Mouse (Mus musculus): ENCODE results near the gene Gnao1.

Gnao1 gene

DNA sequence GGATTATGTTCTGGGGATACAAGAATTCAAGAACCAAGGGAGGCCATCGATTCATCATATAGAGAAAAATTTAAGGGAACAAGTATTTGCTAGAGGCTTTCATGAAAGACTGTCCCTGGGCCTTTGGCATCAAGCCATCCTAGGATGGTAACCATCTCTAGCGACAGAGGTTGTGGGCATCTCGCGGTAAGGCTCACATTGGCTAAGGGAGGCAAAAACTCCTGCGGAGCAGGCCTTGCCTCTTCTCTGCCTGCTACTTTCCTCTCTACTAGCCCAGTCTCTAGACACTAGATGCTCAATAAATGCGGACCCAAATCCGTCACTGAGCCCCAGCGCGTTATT lies at the start of gene Gnao1:
TSS of gene Gnao1 (plus strand) at position 281 of the 342 bp plus-strand sequence.
- DNase-seq (ENCODE audit: low spot score) = no peak

- no peak for DNase-seq (ENCODE audit: low spot score)
Measured at GRCm38 (mm10) chr8:93777605-93778004, 32.2 kb upstream of the Gnao1 start.

DNA sequence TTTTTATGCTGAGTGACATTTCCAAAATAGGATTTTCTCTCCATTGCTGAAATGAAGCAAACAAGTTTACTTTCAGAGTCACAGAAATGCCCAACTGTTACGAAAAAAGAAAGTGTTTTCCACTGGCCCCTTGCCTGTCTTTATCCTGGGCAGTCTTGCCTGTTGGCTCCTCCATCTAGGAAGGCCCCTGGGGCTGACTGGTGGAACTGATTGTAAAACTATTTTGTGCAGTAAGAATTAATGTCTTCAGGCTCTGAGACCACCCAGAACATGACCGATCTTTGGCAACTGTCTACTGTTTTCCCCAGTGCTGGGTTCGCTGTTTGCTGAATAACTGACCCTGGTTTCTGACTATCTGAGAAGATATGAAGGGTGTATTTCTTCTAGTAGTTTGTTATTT lies 540 bp upstream of the Gnao1 start:
- no peak for DNase-seq (ENCODE audit: low spot score)

GRCm38 (mm10) chr8:93810028-93810858 lies 477 bp downstream of the Gnao1 start:
- peak; percentile 63 for DNase-seq (ENCODE audit: low spot score)

DNA sequence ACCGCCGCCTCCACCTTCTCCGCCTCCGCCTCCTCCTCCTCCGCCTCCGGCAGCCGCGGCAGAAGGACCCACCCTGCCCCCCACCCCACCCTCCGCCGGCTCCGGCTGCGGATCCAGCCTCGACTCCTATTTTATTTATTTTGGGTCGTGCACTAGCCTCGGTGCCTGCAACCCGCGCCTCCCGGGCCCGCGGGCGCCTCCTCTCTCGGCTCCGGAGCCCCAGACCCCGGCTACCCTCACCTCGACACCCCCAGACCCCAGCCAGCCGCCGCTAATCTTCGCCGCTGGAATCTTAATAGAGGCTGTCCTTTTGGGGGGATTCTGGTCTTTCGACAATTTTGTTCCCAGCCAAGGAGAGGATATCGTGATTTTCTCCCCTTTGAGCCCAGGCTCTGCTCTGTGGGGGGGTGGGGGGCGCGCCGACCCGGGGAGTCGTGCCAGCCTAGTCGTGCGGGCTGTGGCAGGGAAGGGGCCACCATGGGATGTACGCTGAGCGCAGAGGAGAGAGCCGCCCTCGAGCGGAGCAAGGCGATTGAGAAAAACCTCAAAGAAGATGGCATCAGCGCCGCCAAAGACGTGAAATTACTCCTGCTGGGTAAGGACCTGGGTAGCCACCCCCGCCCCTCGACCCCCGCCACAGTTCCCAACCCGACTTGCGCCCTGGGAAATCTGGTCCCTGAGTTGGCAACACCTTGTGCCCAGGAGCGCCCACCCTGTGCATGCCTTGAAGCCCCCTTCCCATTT lies 1.3 kb downstream of the Gnao1 start:
- no peak for DNase-seq (ENCODE audit: low spot score)

- DNase-seq (ENCODE audit: low spot score) = no peak
Measured at GRCm38 (mm10) chr8:93811719-93812475, 2.1 kb downstream of the Gnao1 start.

GRCm38 (mm10) chr8:93812566-93813404 lies 3.0 kb downstream of the Gnao1 start:
- no peak for DNase-seq (ENCODE audit: low spot score)

DNA sequence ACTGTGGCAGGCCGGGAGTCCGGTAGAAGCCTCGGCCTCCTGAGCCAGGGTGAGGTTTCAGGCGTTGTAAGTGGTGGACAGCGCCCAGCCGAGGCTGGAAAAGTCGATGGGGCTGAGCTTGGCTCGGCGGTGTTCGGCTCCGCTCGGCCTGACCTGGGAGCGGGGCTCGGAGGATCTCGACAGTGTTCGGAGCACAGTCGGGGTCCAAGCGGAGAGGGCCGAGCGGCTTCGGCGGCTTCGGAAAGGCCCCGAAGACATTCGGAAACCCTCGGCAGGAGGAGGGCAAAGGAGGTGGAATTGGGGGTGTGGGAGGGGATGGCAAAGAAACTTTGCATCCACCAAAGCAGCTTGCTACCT lies 3.6 kb downstream of the Gnao1 start:
- peak; percentile 74 for DNase-seq (ENCODE audit: low spot score)

GRCm38 (mm10) chr8:93814266-93814665 lies 4.5 kb downstream of the Gnao1 start:
- DNase-seq (ENCODE audit: low spot score) = no peak

DNA sequence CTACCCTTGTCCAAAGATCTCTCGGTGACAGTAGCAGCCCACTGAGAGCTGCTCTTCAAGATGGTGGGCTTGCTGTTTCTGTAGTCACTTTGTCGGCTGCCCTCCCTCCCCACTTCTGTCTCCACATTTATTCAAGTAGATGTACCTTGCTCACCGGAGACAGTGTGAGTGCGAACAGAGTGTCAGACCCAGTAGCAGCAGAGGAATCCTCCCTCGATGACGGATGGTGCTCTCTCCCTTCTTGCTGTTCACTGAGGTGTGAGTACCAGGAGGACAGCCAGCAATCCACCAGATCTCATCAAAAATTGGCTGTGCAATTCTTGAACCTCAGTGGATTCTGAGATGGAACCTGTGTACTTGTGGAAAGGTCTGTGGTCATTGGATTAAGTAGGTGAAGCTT lies 6.5 kb downstream of the Gnao1 start:
- DNase-seq (ENCODE audit: low spot score) = no peak

GRCm38 (mm10) chr8:93817366-93817765 lies 7.6 kb downstream of the Gnao1 start:
- DNase-seq (ENCODE audit: low spot score) = no peak

DNA sequence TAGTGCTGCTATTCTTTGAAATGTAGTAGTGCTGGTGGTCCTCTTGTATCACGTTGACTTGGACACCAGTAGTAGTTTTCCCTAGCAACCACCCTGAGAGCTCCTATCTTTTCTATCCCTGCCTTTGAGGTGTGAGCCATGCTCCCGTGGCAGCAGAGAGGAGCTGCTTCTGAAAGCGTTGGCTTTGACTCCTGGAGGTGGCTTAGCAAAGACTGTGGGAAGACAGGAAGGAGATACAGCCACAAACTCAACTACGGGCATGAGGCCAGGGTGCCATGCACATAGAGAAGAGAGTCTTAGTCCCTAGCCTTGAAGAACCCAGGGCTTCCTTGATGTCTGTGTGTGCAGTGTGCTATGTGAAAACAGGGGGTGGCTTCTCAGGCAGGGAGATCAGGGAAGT lies 10.2 kb downstream of the Gnao1 start:
- no peak for DNase-seq (ENCODE audit: low spot score)

DNA sequence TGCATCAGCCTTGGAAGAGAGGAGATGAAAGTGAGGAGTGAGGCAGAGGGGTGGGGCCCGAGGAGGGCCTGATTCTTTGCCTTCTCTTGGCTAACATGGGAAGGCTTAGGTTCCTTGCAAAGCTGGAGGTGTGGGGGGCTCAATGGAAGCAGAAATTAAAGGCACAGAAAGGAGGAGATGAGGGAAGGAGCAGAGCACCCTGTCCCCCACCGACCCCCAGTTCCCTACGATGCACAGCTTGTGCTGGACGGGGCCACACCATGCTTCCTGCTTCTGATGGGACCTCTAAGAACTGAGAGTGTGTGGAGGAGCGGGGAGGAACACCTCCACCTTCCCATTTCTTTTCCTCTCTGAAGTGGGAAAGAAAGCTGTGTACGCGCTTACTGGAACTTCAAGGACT lies 11.6 kb downstream of the Gnao1 start:
- no peak for DNase-seq (ENCODE audit: low spot score)

DNA sequence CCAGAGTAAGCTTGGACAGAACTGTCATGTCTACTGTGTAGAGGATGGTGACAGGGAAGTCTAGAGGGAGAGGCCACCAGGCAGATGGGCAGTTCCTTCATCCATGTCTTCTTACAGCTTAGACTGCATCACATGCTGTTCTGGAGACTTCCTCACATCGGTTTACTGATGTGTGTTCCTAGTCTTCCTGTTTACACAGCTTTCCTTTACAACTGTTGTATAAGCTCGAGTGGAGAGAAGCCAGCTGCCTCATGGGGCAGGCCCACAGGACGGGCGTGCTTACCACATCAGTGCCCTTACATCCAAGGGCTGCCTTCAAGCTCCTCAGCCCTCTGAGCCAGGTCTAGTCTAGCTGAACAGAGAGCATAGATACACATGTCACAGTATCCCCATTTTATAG lies 15.6 kb downstream of the Gnao1 start:
- DNase-seq (ENCODE audit: low spot score) = peak; percentile 71

- DNase-seq (ENCODE audit: low spot score) = peak; percentile 23
Measured at GRCm38 (mm10) chr8:93830626-93831025, 20.9 kb downstream of the Gnao1 start.

DNA sequence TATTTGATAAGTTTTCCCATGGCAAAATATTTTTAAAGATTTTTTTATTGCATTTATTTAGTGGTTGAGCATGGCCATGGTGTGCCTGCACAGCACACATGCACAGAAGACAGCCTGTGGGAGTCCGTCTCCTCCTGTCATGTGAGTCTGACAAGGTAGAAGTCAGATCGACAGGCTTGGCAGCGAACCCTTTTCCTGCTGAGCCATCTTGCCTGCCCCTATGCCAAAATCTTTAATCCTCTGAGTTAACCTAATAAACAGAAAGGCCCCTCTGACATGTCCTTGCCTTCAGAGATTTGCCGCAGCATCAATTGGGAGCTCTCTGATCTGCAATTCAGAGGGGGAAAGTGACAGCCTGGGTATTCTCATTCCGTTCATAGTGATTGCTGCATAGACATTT lies 26.0 kb downstream of the Gnao1 start:
- DNase-seq (ENCODE audit: low spot score) = no peak

GRCm38 (mm10) chr8:93839113-93839512 lies 29.3 kb downstream of the Gnao1 start:
- DNase-seq (ENCODE audit: low spot score) = no peak

- DNase-seq (ENCODE audit: low spot score) = no peak
Measured at GRCm38 (mm10) chr8:93840486-93840885, 30.7 kb downstream of the Gnao1 start.

DNA sequence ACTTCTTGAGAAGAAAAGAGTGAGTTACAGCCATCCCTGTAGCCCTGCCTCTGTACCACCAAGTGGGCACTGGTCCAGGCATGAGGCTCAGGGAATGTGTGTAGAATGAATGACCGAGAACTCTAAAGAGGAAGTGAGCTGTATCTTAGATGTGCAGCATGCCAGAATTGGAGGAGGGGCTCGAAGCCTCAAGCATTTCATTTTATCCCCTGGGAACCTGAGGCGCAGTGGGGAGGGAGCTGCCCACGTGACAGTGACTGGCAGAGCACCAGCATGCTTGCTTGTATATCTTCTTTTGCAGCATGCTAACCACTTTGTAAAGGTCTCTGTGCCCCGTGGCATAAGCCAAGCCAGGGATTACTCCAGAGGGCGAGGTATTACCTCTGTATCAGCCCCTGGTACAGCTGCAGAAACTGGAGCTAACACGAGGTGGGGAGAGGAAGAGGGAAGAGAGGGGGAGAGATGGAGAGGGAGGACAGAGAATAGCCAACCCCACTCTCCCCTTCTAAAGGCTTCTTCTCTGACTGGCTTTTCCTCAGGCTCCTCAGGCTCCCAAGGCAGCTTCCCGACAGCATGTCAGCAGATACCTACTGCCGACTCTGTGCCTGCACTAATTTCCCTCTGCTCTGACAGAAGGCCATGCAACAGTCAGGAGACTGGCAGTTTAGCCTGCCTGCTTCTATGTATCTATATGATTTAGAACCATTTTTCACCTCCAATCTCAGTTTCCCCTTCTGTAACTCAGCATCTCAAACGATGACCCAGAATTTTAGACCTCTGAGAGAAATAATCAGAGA lies 31.4 kb downstream of the Gnao1 start:
- DNase-seq (ENCODE audit: low spot score) = no peak

DNA sequence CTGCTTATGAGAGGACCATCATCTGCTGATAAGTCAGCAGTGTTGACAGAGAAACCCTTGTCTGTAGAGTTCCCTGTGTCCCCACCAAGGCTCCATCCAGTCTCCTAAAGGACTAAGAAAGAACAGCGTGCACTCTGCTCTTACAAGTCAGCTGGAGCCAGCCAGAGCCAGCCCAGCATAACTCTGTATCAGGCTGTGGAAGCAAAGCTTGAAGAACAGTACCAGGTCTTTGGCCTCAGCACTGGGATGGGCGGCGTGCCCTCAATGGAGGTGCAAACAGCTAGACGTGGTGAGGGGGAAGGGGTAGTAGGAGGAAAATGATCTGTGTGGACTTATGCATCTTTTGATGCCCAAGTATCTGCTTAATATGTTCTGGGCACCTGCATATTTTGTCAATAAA lies 32.8 kb downstream of the Gnao1 start:
- DNase-seq (ENCODE audit: low spot score) = no peak

DNA sequence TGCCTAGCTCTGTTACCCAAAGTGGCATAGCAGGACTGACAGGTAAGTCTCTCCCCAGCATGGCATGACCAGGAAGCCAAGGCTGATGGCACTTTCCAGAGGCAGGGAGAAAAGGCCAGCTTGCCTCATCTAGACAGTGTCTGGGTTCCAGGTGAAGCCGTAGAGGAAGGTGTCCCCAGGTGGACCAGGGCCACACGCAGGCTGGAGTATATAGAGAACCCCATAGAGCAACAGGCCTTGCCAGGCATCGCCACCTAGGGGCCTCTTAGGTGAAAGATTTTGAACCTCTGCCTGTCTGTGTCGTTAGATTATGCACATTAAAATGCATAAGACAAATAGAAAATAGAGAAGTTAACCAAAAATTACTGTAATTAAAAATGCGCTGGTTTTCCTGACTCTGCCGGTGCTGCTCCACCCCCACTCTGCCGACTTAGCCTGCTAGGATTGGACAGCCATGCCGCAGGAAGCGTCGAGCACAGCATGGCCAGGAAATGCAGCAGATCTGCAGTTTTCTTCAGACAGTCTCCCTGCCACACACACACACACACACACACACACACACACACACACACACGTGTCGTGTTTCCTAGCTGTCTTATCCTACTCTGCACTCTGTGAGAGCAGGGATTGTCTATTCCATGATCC lies 34.2 kb downstream of the Gnao1 start:
- no peak for DNase-seq (ENCODE audit: low spot score)

Data from lung, postnatal 25 days (tissue).